Mouse (Mus musculus) heart, embryonic 15.5 days (tissue): ENCODE results near the gene Ankrd13c. TPM values are rescaled to one million over a fixed set of nuclear protein-coding genes. Genes with fewer than 3 reads are reported as not detected.
A peak's percentile ranks its signal among the peaks of the same experiment; 100 is the strongest.

Experiments used
- ATAC-seq: fragments of 200-750 bp; cut with Nextera tagmentation; replicated peaks from 2 replicates; pipeline ENCODE4 v1.8.0; 2017; ENCODE audit warnings: low read depth, moderate TSS enrichment; ENCODE audit not compliant: insufficient number of reproducible peaks, insufficient read depth, low FRiP score
- H3K27ac ChIP-seq: fragments of 300-500 bp; sonication (generic); 2 replicates; pipeline ENCODE4 v1.5.1; 2015; ENCODE audit warnings: mild to moderate bottlenecking, inconsistent platforms
- H3K27me3 ChIP-seq: fragments of 300-500 bp; sonication (generic); 2 replicates; pipeline ENCODE4 v1.6.1; 2015; ENCODE audit warnings: inconsistent platforms
- H3K36me3 ChIP-seq: fragments of 300-500 bp; sonication (generic); 2 replicates; pipeline ENCODE4 v1.6.1; 2015; ENCODE audit warnings: mild to moderate bottlenecking, inconsistent platforms
- H3K4me1 ChIP-seq: fragments of 300-500 bp; sonication (generic); replicated peaks from 2 replicates; pipeline ENCODE4 v1.6.1; 2015; ENCODE audit warnings: inconsistent platforms
- H3K4me2 ChIP-seq: fragments of 300-500 bp; sonication (generic); 2 replicates; pipeline ENCODE4 v1.6.1; 2015; ENCODE audit warnings: inconsistent platforms, mild to moderate bottlenecking, moderate library complexity
- H3K4me3 ChIP-seq: fragments of 300-500 bp; sonication (generic); 2 replicates; pipeline ENCODE4 v1.5.1; 2015; ENCODE audit warnings: mild to moderate bottlenecking, inconsistent platforms
- H3K9ac ChIP-seq: fragments of 300-500 bp; sonication (generic); 2 replicates; pipeline ENCODE4 v1.6.1; 2015; ENCODE audit warnings: mild to moderate bottlenecking, inconsistent platforms
- H3K9me3 ChIP-seq: fragments of 300-500 bp; sonication (generic); replicated peaks from 2 replicates; pipeline ENCODE4 v1.6.1; 2016; ENCODE audit warnings: inconsistent platforms
- WGBS: fragments of 180-500 bp; shearing (Covaris S2); methylation state at CpG from one replicate; pipeline ENCODE4 v1.1.7; 2015; ENCODE audit warnings: mixed read lengths; 5-methylcytosine and 5-hydroxymethylcytosine counted together
- polyA plus RNA-seq: library from polyadenylated mRNA; unstranded; fragments of >200 nt; fragmentation: Nextera tagmentation; extraction: Ambion mirVana; gene quantifications from 2 replicates; pipeline ENCODE4 v1.2.1, GENCODE M21; 2015

The Ankrd13c gene
- polyA plus RNA-seq = 18.9 and 20.9 TPM in 2 replicates

- Histone ChIP-seq H3K36me3 (no peaks in the 10 kb centered on the region), H3K4me2 (peak within 1 kb of the TSS; percentile 72), H3K4me3 (peak within 1 kb of the TSS; percentile 97), H3K9ac (peak within 1 kb of the TSS; percentile 96), H3K27ac (peak within 1 kb of the TSS; percentile 99), H3K9me3 (no peaks in the 10 kb centered on the region), H3K4me1 (peaks cover 16% of the 10 kb centered on the region), H3K27me3 (no peaks in the 10 kb centered on the region)
- under 1% methylated on average over 45 of the region's 45 CpGs for WGBS
- peak; percentile 94 for ATAC-seq
Measured at GRCm38 (mm10) chr3:157946843-157947358, at the start of gene Ankrd13c. Ankrd13c (plus strand) TSS chr3:157947239.

GRCm38 (mm10) chr3:157897645-157898044 lies 49.4 kb upstream of the Ankrd13c start:
- ATAC-seq = no peak

GRCm38 (mm10) chr3:157899986-157900385 lies 47.1 kb upstream of the Ankrd13c start:
- no peaks in the 10 kb centered on the region for H3K36me3 ChIP-seq
- 88% methylated on average over 1 of the region's 1 CpGs for WGBS
- no peaks in the 10 kb centered on the region for H3K27me3 ChIP-seq
- no peak overlapping the region for H3K27ac ChIP-seq
- no peak overlapping the region for H3K4me3 ChIP-seq
- no peak overlapping the region for H3K9ac ChIP-seq
- no peaks in the 10 kb centered on the region for H3K9me3 ChIP-seq
- ATAC-seq = no peak
- no peaks in the 10 kb centered on the region for H3K4me1 ChIP-seq
- H3K4me2 ChIP-seq = no peak overlapping the region

More at GRCm38 (mm10) chr3:157897645-157898044, 49.4 kb upstream of the Ankrd13c start:
- H3K36me3 ChIP-seq = no peaks in the 10 kb centered on the region
- H3K4me3 ChIP-seq = no peak overlapping the region
- H3K4me1 ChIP-seq = no peaks in the 10 kb centered on the region
- H3K27ac ChIP-seq = no peak overlapping the region
- no peaks in the 10 kb centered on the region for H3K9me3 ChIP-seq
- 86% methylated on average over 3 of the region's 3 CpGs for WGBS
- H3K27me3 ChIP-seq = no peaks in the 10 kb centered on the region
- no peak overlapping the region for H3K9ac ChIP-seq
- H3K4me2 ChIP-seq = no peak overlapping the region

GRCm38 (mm10) chr3:157901721-157902120 lies 45.3 kb upstream of the Ankrd13c start:
- no peaks in the 10 kb centered on the region for H3K9me3 ChIP-seq
- WGBS = 80% methylated on average over 5 of the region's 5 CpGs
- no peak overlapping the region for H3K4me2 ChIP-seq
- ATAC-seq = no peak
- H3K27ac ChIP-seq = no peak overlapping the region
- H3K4me1 ChIP-seq = no peaks in the 10 kb centered on the region
- no peak overlapping the region for H3K4me3 ChIP-seq
- H3K36me3 ChIP-seq = no peaks in the 10 kb centered on the region
- H3K27me3 ChIP-seq = no peaks in the 10 kb centered on the region
- no peak overlapping the region for H3K9ac ChIP-seq

GRCm38 (mm10) chr3:157908166-157908565 lies 38.9 kb upstream of the Ankrd13c start:
- no peaks in the 10 kb centered on the region for H3K9me3 ChIP-seq
- 61% methylated on average over 3 of the region's 3 CpGs for WGBS
- no peaks in the 10 kb centered on the region for H3K27me3 ChIP-seq
- H3K36me3 ChIP-seq = no peaks in the 10 kb centered on the region
- no peak overlapping the region for H3K4me3 ChIP-seq
- no peaks in the 10 kb centered on the region for H3K4me1 ChIP-seq
- H3K9ac ChIP-seq = no peak overlapping the region
- ATAC-seq = no peak
- H3K4me2 ChIP-seq = no peak overlapping the region
- H3K27ac ChIP-seq = no peak overlapping the region

GRCm38 (mm10) chr3:157910262-157910661 lies 36.8 kb upstream of the Ankrd13c start:
- WGBS = 74% methylated on average over 3 of the region's 3 CpGs
- no peaks in the 10 kb centered on the region for H3K36me3 ChIP-seq

GRCm38 (mm10) chr3:157912155-157912554 lies 34.9 kb upstream of the Ankrd13c start:
- H3K4me1 ChIP-seq = no peaks in the 10 kb centered on the region
- no peak overlapping the region for H3K4me2 ChIP-seq
- no peak overlapping the region for H3K27ac ChIP-seq
- H3K4me3 ChIP-seq = no peak overlapping the region
- no peaks in the 10 kb centered on the region for H3K9me3 ChIP-seq
- H3K36me3 ChIP-seq = no peaks in the 10 kb centered on the region
- no peak for ATAC-seq
- H3K27me3 ChIP-seq = no peaks in the 10 kb centered on the region
- no peak overlapping the region for H3K9ac ChIP-seq
- 90% methylated on average over 2 of the region's 2 CpGs for WGBS

More at GRCm38 (mm10) chr3:157910262-157910661, 36.8 kb upstream of the Ankrd13c start:
- no peak for ATAC-seq
- Histone ChIP-seq H3K9me3 (no peaks in the 10 kb centered on the region), H3K4me2 (no peak overlapping the region), H3K27ac (no peak overlapping the region), H3K27me3 (no peaks in the 10 kb centered on the region), H3K4me1 (no peaks in the 10 kb centered on the region), H3K4me3 (no peak overlapping the region), H3K9ac (no peak overlapping the region)

GRCm38 (mm10) chr3:157916336-157916735 lies 30.7 kb upstream of the Ankrd13c start:
- H3K4me2 ChIP-seq = no peak overlapping the region
- H3K9ac ChIP-seq = no peak overlapping the region
- no peak overlapping the region for H3K4me3 ChIP-seq
- no peaks in the 10 kb centered on the region for H3K9me3 ChIP-seq
- ATAC-seq = no peak
- H3K4me1 ChIP-seq = no peaks in the 10 kb centered on the region
- no peaks in the 10 kb centered on the region for H3K36me3 ChIP-seq
- no peak overlapping the region for H3K27ac ChIP-seq
- no peaks in the 10 kb centered on the region for H3K27me3 ChIP-seq
- 91% methylated on average over 4 of the region's 4 CpGs for WGBS

GRCm38 (mm10) chr3:157921376-157921775 lies 25.7 kb upstream of the Ankrd13c start:
- no peaks in the 10 kb centered on the region for H3K27me3 ChIP-seq
- no peak overlapping the region for H3K27ac ChIP-seq
- 77% methylated on average over 2 of the region's 2 CpGs for WGBS
- H3K36me3 ChIP-seq = no peaks in the 10 kb centered on the region
- ATAC-seq = no peak
- H3K4me1 ChIP-seq = peaks cover 9% of the 10 kb centered on the region
- H3K9ac ChIP-seq = no peak overlapping the region
- no peak overlapping the region for H3K4me2 ChIP-seq
- H3K4me3 ChIP-seq = no peak overlapping the region
- H3K9me3 ChIP-seq = no peaks in the 10 kb centered on the region

- no peaks in the 10 kb centered on the region for H3K27me3 ChIP-seq
- H3K4me2 ChIP-seq = no peak overlapping the region
- peaks cover 9% of the 10 kb centered on the region for H3K4me1 ChIP-seq
- ATAC-seq = no peak
- no peak overlapping the region for H3K27ac ChIP-seq
- no peaks in the 10 kb centered on the region for H3K36me3 ChIP-seq
- WGBS = 87% methylated on average over 3 of the region's 3 CpGs
- no peak overlapping the region for H3K9ac ChIP-seq
- no peaks in the 10 kb centered on the region for H3K9me3 ChIP-seq
- H3K4me3 ChIP-seq = no peak overlapping the region
Measured at GRCm38 (mm10) chr3:157923268-157923835, 23.7 kb upstream of the Ankrd13c start.

GRCm38 (mm10) chr3:157924692-157925328 lies 22.2 kb upstream of the Ankrd13c start, which contains the start of gene Cth:
Cth (minus strand) TSS chr3:157925077.
- peak; percentile 99 for ATAC-seq
- Histone ChIP-seq H3K36me3 (no peaks in the 10 kb centered on the region), H3K9ac (peak within 1 kb of the TSS; percentile 54), H3K4me2 (peak within 1 kb of the TSS; percentile 99), H3K9me3 (no peaks in the 10 kb centered on the region), H3K27ac (no peak within 1 kb of the TSS), H3K4me1 (peaks cover 9% of the 10 kb centered on the region), H3K4me3 (peak within 1 kb of the TSS; percentile 61), H3K27me3 (no peaks in the 10 kb centered on the region)
- WGBS = under 1% methylated on average over 30 of the region's 30 CpGs
